Mouse (Mus musculus): ENCODE results near the gene Calcoco1.

Calcoco1 gene

DNA sequence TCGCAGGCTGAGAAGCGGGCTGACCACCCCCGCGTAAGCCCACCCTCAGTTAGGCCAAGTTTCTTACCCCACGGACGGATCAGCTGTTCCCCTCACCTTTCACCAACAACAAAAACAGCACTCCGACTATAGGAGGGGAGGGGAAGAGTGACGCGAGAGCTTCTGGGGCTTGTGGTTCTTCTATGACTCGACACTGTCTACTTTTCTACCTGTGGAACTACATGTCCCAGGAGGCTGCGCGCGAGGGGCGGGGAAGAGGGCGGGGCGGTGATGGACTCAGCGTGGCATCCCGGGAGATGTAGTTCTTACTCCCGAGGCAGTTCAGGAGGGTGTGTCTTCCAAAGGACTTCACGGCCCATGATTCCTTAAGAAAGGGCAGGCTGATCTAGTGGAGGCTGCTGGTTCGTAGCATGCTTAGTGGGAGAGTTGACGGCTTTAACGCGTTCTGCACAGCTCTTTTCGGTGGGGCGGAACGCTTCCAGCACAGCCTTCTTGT is at the start of gene Calcoco1:
TSS of gene Calcoco1 (minus strand) at position 199 of the 496 bp plus-strand sequence.
- DNase-seq (ENCODE audit: low read depth, low spot score): peak; percentile 95

DNA sequence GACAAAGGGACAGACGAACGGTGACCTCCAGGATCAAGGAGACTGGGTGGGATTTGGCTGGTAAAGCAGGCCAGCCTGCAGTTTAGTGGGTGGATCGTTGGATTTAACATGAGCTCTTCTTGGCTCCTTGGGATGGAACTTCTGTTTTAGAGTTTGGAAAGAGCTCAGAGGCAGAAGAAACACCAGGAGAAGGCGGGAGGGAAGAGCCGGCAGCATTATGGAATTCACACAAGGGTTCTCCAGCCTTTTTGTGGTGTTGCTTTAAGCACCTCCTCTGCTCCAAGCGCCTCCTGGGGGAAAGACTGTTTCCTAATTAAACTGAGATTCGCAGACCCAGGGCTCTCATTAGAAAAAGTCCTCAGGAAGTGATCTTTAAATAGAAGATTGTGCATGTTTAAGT is 48.9 kb upstream of the Calcoco1 start:
- DNase-seq (ENCODE audit: low read depth, low spot score): no peak

GRCm38 (mm10) chr15:102765207-102765606 is 43.2 kb upstream of the Calcoco1 start:
- no peak for DNase-seq (ENCODE audit: low read depth, low spot score)

- DNase-seq (ENCODE audit: low read depth, low spot score): peak; percentile 59
These were observed 39.9 kb upstream of the Calcoco1 start for GRCm38 (mm10) chr15:102761745-102762378.

- no peak for DNase-seq (ENCODE audit: low read depth, low spot score)
These were observed 35.7 kb upstream of the Calcoco1 start for GRCm38 (mm10) chr15:102757686-102758085.

- DNase-seq (ENCODE audit: low read depth, low spot score): no peak
These were observed 33.1 kb upstream of the Calcoco1 start for GRCm38 (mm10) chr15:102755053-102755452.

GRCm38 (mm10) chr15:102754361-102754760 is 32.4 kb upstream of the Calcoco1 start:
- no peak for DNase-seq (ENCODE audit: low read depth, low spot score)

GRCm38 (mm10) chr15:102753170-102753569 is 31.2 kb upstream of the Calcoco1 start:
- peak; percentile 76 for DNase-seq (ENCODE audit: low read depth, low spot score)

DNA sequence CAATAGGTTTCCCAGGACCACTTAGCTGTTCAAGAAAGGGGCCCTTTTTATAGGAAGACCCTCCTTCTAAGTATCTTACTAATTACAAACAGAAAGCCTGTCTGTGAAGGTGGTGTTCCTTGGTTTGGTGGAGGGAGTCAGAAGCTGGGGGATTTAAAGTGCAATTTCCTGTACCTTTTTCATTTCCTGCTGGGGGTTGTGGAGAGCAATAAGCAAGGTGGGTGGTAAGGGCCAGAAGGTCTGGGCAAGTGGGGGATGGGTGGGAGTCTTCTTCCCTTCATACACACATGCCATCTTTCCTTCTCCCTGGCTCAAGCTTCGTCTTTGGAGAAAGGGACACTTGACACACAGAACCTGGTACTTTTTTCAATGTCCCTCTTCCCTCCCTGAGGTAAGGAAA is 30.2 kb upstream of the Calcoco1 start:
- DNase-seq (ENCODE audit: low read depth, low spot score): no peak

DNA sequence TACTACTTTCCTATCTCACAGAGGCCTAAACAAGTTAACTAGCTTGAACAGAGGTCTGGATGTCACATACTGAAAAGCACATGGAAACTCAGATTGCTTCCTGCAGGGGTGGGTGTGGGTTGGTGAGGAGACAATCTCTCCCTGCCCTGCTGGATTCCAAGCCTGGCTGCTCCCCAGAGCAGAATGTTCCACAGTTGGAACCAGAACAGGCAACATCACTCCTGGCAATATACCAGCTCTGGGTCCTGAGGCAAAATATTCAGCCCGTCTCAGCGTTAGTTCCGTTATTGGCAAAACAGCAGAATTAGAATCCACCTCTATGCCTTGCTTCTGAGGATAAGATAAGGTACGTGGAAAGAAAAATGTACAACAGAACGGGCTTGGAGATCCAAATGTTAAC is 28.3 kb upstream of the Calcoco1 start:
- no peak for DNase-seq (ENCODE audit: low read depth, low spot score)

GRCm38 (mm10) chr15:102749103-102749502 is 27.1 kb upstream of the Calcoco1 start:
- no peak for DNase-seq (ENCODE audit: low read depth, low spot score)

DNA sequence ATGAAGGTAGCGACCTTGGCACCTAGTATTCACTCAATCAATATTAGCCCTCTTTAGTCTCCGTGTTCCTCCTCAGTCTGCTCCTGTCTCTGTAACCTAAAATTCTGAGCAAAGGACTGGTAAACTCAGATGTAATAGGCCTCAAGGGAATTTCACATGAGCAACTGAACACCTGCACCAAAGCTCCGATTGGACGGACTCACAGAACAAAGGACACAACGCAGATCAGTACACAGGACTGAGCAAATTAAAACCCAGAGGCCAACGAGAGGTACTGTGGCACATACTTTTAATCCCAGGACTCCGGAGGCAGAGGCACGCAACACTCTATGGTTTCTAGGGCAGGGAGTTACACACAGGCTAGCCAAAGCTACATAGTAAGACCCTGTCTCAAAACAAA is 25.9 kb upstream of the Calcoco1 start:
- no peak for DNase-seq (ENCODE audit: low read depth, low spot score)

- DNase-seq (ENCODE audit: low read depth, low spot score): no peak
These were observed 25.3 kb upstream of the Calcoco1 start for GRCm38 (mm10) chr15:102747286-102747640.

DNA sequence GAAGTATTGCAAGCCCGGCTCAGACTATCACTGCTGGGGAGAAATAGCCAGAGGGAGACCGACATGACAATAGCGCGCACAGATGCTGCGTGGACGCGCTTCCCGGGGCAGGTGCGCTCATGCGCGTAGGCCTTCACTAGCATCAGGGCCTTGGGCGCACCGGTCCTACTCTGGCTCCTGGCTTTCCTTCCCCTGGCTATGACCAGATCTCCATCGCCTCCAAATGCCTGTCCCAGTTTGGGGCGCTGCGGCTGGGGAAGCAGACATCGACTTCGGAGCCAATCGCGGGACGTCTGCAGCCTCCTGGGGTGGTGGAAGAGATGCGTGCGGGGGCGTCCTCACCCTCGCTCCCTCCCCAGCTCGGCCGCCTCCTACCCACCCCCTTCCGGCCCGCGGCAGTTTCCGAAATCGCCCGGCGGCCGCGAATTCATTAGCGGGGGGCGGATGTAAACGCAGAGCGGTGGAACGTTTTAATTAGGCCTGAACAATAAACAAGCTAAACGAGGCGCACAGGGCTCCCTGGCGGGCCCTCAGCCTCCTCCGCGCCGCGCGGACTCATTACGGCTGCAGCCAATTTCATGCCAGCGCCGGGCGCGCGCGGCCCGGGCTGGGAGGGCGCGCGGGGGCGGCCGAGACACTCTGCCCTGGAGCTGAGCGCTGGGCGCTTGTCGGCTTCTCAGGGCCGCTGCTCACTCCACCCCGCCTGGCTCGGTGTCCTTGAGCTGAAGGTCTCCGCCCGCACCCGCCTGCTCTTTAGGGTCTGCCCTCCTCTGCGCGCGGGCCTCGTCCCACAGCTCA is 24.7 kb upstream of the Calcoco1 start:
- peak; percentile 63 for DNase-seq (ENCODE audit: low read depth, low spot score)

DNA sequence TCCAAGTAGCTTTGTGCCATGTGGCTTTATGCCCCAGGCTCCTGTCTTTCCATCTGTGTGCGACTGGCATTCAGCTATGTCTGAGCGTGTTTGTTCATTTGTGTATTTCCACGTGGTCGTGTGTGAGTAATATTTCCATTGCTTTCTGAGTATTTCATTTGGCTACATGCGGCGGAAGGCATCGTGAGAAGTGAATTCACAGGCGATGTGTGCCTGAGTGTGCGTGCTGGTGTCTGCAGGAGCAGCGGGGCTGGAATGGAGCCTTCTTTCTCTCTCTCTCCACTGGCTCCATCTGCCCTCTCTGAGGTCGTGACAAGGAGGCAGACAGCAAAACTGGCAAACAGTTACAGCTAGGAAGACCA is 24.1 kb upstream of the Calcoco1 start:
- peak; percentile 45 for DNase-seq (ENCODE audit: low read depth, low spot score)

DNA sequence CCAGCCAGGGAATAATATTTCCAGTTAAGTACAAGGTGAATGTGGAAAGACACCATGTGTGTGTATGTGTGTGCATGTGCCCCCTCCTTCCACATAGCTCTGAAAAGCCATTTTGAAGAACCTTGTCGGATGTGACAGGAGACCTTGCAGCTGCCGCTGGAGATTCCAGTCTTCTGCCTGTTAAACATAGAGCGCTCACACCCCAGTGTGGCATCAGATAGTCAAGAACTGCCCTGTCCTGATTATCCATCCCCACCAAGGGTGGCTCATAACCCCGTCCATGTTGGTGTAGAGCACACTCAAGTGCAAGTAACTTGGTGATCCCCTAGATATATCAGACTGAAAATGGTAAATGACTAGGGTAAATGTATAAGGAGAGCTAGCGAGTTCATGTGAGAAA is 23.4 kb upstream of the Calcoco1 start:
- no peak for DNase-seq (ENCODE audit: low read depth, low spot score)

GRCm38 (mm10) chr15:102744831-102745230 is 22.9 kb upstream of the Calcoco1 start:
- no peak for DNase-seq (ENCODE audit: low read depth, low spot score)

DNA sequence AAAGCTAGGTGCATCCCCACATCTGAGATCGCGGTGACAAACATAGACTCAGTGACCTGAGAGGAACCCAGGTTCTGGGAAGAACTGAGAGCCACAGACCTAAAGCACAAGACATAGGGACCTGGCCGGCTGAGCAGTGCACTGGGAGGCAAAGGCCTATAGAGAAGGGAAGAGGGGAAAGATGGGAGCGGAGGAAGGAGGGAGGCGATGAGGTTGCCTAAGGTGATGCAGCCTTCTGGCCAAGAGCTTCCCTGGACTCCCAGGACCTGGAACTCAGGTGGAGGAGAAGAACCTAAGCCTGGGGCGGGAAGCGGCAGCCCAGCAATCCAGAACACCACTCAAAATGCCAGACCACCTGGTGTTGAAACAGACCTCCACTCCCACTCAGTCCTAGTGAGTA is 22.4 kb upstream of the Calcoco1 start:
- no peak for DNase-seq (ENCODE audit: low read depth, low spot score)

DNA sequence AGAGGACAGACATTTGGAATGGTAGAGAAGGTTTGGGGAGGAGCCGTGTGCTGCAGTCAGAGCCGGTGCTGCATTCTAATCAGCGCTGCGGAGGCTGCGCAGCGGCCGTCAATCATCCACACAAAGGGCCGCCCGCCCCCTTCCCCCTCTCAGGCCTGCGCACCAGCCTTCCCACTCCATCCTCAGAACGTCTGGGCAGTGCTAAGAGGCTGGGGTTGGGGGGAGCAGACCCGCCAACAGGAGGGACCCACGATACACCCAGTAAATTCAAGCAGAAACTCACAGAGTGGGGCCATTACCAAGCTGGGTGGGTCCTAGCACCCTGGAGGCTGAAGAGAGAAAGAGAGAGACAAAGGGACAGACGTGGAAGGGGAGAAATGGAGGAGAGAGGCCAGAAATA is 22.0 kb upstream of the Calcoco1 start:
- no peak for DNase-seq (ENCODE audit: low read depth, low spot score)

- DNase-seq (ENCODE audit: low read depth, low spot score): peak; percentile 84
These were observed 21.2 kb upstream of the Calcoco1 start for GRCm38 (mm10) chr15:102743196-102743595.

GRCm38 (mm10) chr15:102742589-102742988 is 20.6 kb upstream of the Calcoco1 start:
- DNase-seq (ENCODE audit: low read depth, low spot score): peak; percentile 88

DNA sequence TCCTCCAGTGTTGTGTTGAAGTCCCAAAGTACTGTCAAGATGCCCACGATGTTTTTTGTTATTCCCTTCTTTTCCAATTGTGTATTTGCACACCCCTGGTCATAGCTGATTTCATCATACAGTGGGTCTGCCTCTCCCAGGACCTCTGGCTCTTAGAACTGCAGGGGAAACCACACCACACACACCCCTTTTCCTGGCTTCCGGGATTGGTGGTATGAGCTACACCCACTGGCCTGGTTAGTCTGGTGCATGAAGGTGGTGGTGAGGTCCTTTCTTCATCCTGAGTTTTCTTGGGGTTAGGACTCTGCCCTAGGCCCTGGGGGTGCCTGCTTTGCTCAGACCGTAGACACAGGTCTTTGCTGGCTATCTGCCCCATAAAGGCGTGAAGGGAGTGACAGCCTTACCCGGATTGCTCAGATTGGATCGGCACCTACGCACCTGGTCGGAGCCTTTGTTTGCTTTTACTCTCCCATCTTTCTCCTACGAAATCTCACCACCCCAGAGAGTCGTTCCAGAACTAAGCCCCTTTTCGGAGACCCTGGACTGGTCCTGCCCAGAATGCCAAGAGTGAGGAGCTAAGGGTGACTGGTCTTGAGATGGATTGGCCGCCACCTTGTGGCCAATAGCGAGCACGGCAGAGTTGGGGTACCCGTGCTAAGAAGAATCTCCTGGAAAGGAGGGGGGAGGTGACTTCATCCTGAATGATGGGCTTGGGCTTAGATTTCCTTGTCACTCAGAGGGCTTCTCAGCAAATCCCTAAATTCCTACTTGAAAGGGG is 17.7 kb upstream of the Calcoco1 start:
- peak; percentile 68 for DNase-seq (ENCODE audit: low read depth, low spot score)

All from CD4-positive helper T cell, adult 2 months (primary cell).